Mouse (Mus musculus) embryonic fibroblast, embryonic 13.5 days (primary cell): ENCODE measurements around the gene Trip12.

Experiments used
- CTCF ChIP-seq: IDR thresholded peaks from 2 replicates; pipeline ENCODE4 v1.5.1; 2011; ENCODE audit warnings: mild to moderate bottlenecking, control low read depth, low read length, moderate library complexity, borderline replicate concordance; ENCODE audit not compliant: insufficient read depth
- POLR2A ChIP-seq: IDR thresholded peaks from 2 replicates; pipeline ENCODE4 v1.6.1; 2011; ENCODE audit warnings: low read depth, mild to moderate bottlenecking, control low read depth, low read length, moderate library complexity

DNA sequence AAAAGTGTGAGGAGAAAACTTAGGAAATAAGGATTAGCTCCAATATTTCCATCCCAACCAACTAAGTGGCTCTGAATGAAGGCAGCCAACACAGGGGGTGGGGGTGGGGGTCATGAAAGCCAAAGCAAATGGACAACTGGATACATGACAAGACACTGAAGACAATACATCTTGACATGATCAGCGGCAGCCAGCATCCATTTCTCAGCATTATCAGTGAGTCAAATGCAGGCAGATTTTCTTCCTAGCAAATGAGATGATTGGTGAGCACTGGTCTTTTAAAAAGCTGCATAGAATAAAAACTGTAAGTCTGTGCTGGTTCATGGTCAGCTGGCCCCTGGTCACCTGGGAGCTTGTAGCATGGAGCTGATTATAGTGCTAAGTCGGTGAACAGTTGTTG is 14.7 kb upstream of the Trip12 start:
- no peak for TF ChIP-seq CTCF
- no peak for TF ChIP-seq POLR2A
